Mouse (Mus musculus) spleen, postnatal 36 days (tissue): ENCODE results near the gene Gm17545.

Experiments
- DNase-seq, 2 experiments: peaks; one replicate each; pipeline ENCODE4 v3.0.0; 2022; ENCODE audit warnings: low spot score in 2 of 2, mixed read lengths in 1 of 2

The Gm17545 gene

GRCm38 (mm10) chr9:22494203-22494807 lies 40.2 kb downstream of the Gm17545 start:
- DNase-seq, result no peak

- DNase-seq, result no peak
Measured at GRCm38 (mm10) chr9:22495133-22495532, 41.0 kb downstream of the Gm17545 start.

GRCm38 (mm10) chr9:22497021-22497767 lies 43.1 kb downstream of the Gm17545 start:
- no peak for DNase-seq

GRCm38 (mm10) chr9:22502972-22503371 lies 48.9 kb downstream of the Gm17545 start:
- DNase-seq, result no peak

GRCm38 (mm10) chr9:22503581-22503980 lies 49.5 kb downstream of the Gm17545 start:
- no peak for DNase-seq

GRCm38 (mm10) chr9:22505574-22505973 lies 51.5 kb downstream of the Gm17545 start:
- no peak for DNase-seq
